Mouse (Mus musculus) liver, adult 2 months (tissue): ENCODE results near the gene Itpka. TPM values are rescaled to one million over a fixed set of nuclear protein-coding genes. Genes with fewer than 3 reads are reported as not detected.

Source experiments
- DNase-seq: peaks from one replicate; pipeline ENCODE4 v3.0.0-alpha.2; 2011; ENCODE audit warnings: low read depth, low spot score; ENCODE audit errors: extremely low read depth
- H3K27ac ChIP-seq: fragments of 200-500 bp; replicated peaks from 2 replicates; pipeline ENCODE4 v1.5.1; 2012; ENCODE audit warnings: low read depth, mild to moderate bottlenecking, control low read depth, inconsistent platforms, low read length; ENCODE audit not compliant: insufficient read depth
- H3K27me3 ChIP-seq: fragments of 200-500 bp; 2 replicates; pipeline ENCODE4 v1.6.1; 2012; ENCODE audit warnings: mild to moderate bottlenecking, moderate library complexity, low read length, inconsistent platforms; ENCODE audit not compliant: control insufficient read depth, insufficient read depth
- H3K36me3 ChIP-seq: fragments of 200-500 bp; 2 replicates; pipeline ENCODE4 v1.6.1; 2012; ENCODE audit warnings: low read length, inconsistent platforms; ENCODE audit not compliant: control insufficient read depth, insufficient read depth
- H3K4me1 ChIP-seq: fragments of 200-500 bp; 2 replicates; pipeline ENCODE4 v1.6.1; 2011; ENCODE audit warnings: low read length; ENCODE audit not compliant: control insufficient read depth, insufficient read depth
- H3K4me3 ChIP-seq: fragments of 200-500 bp; 2 replicates; pipeline ENCODE4 v1.5.1; 2011; ENCODE audit warnings: low read depth, mild to moderate bottlenecking, control low read depth, low read length, moderate library complexity; ENCODE audit not compliant: insufficient read depth
- H3K79me2 ChIP-seq: fragments of 200-500 bp; 2 replicates; pipeline ENCODE4 v1.6.1; 2012; ENCODE audit warnings: inconsistent platforms, mild to moderate bottlenecking, low read length, moderate library complexity; ENCODE audit not compliant: control insufficient read depth, insufficient read depth
- H3K9ac ChIP-seq: fragments of 200-500 bp; 2 replicates; pipeline ENCODE4 v1.6.1; 2012; ENCODE audit warnings: low read depth, mild to moderate bottlenecking, control low read depth, inconsistent platforms, low read length
- CTCF ChIP-seq: fragments of 200-500 bp; IDR thresholded peaks from 2 replicates; pipeline ENCODE4 v1.5.1; 2011; ENCODE audit warnings: low read depth, low read length, control low read depth
- POLR2A ChIP-seq: fragments of 200-500 bp; IDR thresholded peaks from 2 replicates; pipeline ENCODE4 v1.6.1; 2011; ENCODE audit warnings: low read length, control low read depth; ENCODE audit not compliant: insufficient read depth; ENCODE audit errors: extremely low read depth
- WGBS: fragments of 180-500 bp; shearing (Covaris S2); methylation state at CpG from one replicate; pipeline ENCODE4 v1.1.7; 2018; 5-methylcytosine and 5-hydroxymethylcytosine counted together
- polyA plus RNA-seq: library from polyadenylated mRNA; depleted of rRNA; stranded (reverse); fragments of >200 nt; gene quantifications from 2 replicates; pipeline ENCODE4 v1.2.3, GENCODE M21; 2012; rRNA removed
- total RNA-seq: library from RNA; depleted of rRNA; stranded (reverse); fragments of >200 nt; gene quantifications from 2 replicates; pipeline ENCODE4 v1.2.3, GENCODE M21; 2014; rRNA removed

Gene Itpka
- total RNA-seq (0.65 and 1.8 TPM in 2 replicates), polyA plus RNA-seq (1.7 and 3.6 TPM in 2 replicates)

GRCm38 (mm10) chr2:119741581-119742411 lies at the start of gene Itpka:
Gene Itpka (plus strand): TSS chr2:119742337.
- peak; percentile 17 for DNase-seq
- Histone ChIP-seq H3K9ac (peak within 1 kb of the TSS; percentile 84), H3K4me1 (peaks cover 14% of the 10 kb centered on the region; the same call in 1 of the 2 replicates), H3K79me2 (no peaks in the 10 kb centered on the region), H3K27ac (0 out of 2 replicates have a peak within 1 kb of the TSS, but pooled peaks have one; percentile 19), H3K4me3 (peak within 1 kb of the TSS; percentile 82), H3K36me3 (no peaks in the 10 kb centered on the region), H3K27me3 (peaks cover 8% of the 10 kb centered on the region)
- WGBS, result 3% methylated on average over 48 of the region's 53 CpGs
- no peak for TF ChIP-seq CTCF
- no peak for TF ChIP-seq POLR2A

DNA sequence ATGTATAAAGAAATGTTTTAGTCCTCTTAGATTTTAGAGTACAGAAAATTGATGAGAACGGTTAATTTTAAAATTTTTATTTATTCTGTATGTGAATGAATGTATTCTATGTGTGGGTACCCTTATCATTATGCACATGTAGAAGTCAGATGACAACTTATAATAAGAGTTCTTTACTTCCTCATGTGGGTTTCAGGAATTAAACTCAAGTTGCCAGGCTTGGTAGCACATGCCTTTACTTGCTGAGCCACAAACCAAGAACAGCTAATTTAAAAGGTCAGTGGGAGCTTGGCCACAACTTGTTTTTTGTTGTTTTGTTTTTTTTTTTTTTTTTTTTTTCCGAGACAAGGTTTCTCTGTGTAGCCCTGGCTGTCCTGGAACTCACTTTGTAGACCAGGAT lies 47.3 kb upstream of the Itpka start:
- no peaks in the 10 kb centered on the region for H3K27me3 ChIP-seq
- H3K4me3 ChIP-seq, result no peak overlapping the region
- no peak overlapping the region for H3K27ac ChIP-seq
- no peaks in the 10 kb centered on the region; the same call in 1 of the 2 replicates for H3K79me2 ChIP-seq
- H3K4me1 ChIP-seq, result no peaks in the 10 kb centered on the region; the same call in 1 of the 2 replicates
- DNase-seq, result no peak
- TF ChIP-seq POLR2A (no peak), CTCF (no peak)
- WGBS, result 96% methylated on average over 2 of the region's 2 CpGs
- no peak overlapping the region for H3K9ac ChIP-seq
- H3K36me3 ChIP-seq, result peaks cover 8% of the 10 kb centered on the region

GRCm38 (mm10) chr2:119696111-119696510 lies 46.0 kb upstream of the Itpka start:
- peak; percentile 80 for DNase-seq
- no peaks in the 10 kb centered on the region for H3K27me3 ChIP-seq
- no peak overlapping the region for H3K9ac ChIP-seq
- no peak for TF ChIP-seq CTCF
- TF ChIP-seq POLR2A, result no peak
- H3K79me2 ChIP-seq, result no peaks in the 10 kb centered on the region; the same call in 1 of the 2 replicates
- no peak overlapping the region for H3K27ac ChIP-seq
- H3K4me3 ChIP-seq, result no peak overlapping the region
- 25% methylated on average over 1 of the region's 1 CpGs for WGBS
- peaks cover 9% of the 10 kb centered on the region for H3K36me3 ChIP-seq
- H3K4me1 ChIP-seq, result no peaks in the 10 kb centered on the region; the same call in 1 of the 2 replicates

- TF ChIP-seq POLR2A (no peak), CTCF (no peak)
- H3K36me3 ChIP-seq, result peaks cover 12% of the 10 kb centered on the region
- H3K4me3 ChIP-seq, result no peak overlapping the region
- 94% methylated on average over 2 of the region's 2 CpGs for whole genome bisulfite sequencing
- H3K27ac ChIP-seq, result no peak overlapping the region
- H3K4me1 ChIP-seq, result no peaks in the 10 kb centered on the region; the same call in 1 of the 2 replicates
- DNase-seq, result no peak
- no peak overlapping the region for H3K9ac ChIP-seq
- no peaks in the 10 kb centered on the region; the same call in 1 of the 2 replicates for H3K79me2 ChIP-seq
- no peaks in the 10 kb centered on the region for H3K27me3 ChIP-seq
These were observed 43.7 kb upstream of the Itpka start for GRCm38 (mm10) chr2:119698472-119698871.

GRCm38 (mm10) chr2:119699962-119700361 lies 42.2 kb upstream of the Itpka start:
- Histone ChIP-seq H3K79me2 (no peaks in the 10 kb centered on the region; the same call in 1 of the 2 replicates), H3K4me1 (no peaks in the 10 kb centered on the region; the same call in 1 of the 2 replicates), H3K9ac (no peak overlapping the region), H3K36me3 (peaks cover 7% of the 10 kb centered on the region; the same call in 1 of the 2 replicates), H3K27ac (no peak overlapping the region), H3K4me3 (no peak overlapping the region), H3K27me3 (no peaks in the 10 kb centered on the region)
- TF ChIP-seq CTCF, result no peak
- no peak for TF ChIP-seq POLR2A
- 98% methylated on average over 3 of the region's 3 CpGs for WGBS
- DNase-seq, result no peak
